Mouse (Mus musculus): ENCODE measurements around the gene Vmn1r31. TPM values are rescaled to one million over a fixed set of nuclear protein-coding genes. Genes with fewer than 3 reads are reported as not detected.

The Vmn1r31 gene
- not detected in 2 replicates for polyA plus RNA-seq (2012; rRNA removed)

GRCm38 (mm10) chr6:58475230-58475629 is at the start of gene Vmn1r31:
Vmn1r31 (minus strand) TSS chr6:58475330.

GRCm38 (mm10) chr6:58443285-58443684 is 31.8 kb downstream of the Vmn1r31 start, which contains the start of gene Vmn1r30:
Vmn1r30 (minus strand) TSS chr6:58443385.

Other genes with a start within 250 kb of the Vmn1r31 start
- gene Vmn1r28, start 213.3 kb downstream of the Vmn1r31 start, polyA plus RNA-seq (2012; rRNA removed) = not detected in 2 replicates
- not detected in 2 replicates for gene Vmn1r29, start 173.8 kb downstream of the Vmn1r31 start, polyA plus RNA-seq (2012; rRNA removed)
- not detected in 2 replicates for gene Vmn1r30, start 31.9 kb downstream of the Vmn1r31 start, polyA plus RNA-seq (2012; rRNA removed)
- 3.8 and 5.5 TPM in 2 replicates for gene Abcg2, start 109.2 kb upstream of the Vmn1r31 start, polyA plus RNA-seq (2012; rRNA removed)